Mouse (Mus musculus) C2C12 (cell line): ENCODE data around the gene Arid4a.

ENCODE experiments used
- CEBPB ChIP-seq: IDR thresholded peaks from one replicate; pipeline ENCODE4 v1.6.1; 2011; ENCODE audit warnings: low read depth, mild to moderate bottlenecking, control low read depth, moderate library complexity
- CTCF ChIP-seq: IDR thresholded peaks from one replicate; pipeline ENCODE4 v1.5.1; 2011; ENCODE audit not compliant: control insufficient read depth, insufficient read depth, insufficient read length
- FOSL1 ChIP-seq: IDR thresholded peaks from one replicate; pipeline ENCODE4 v1.8.0; 2011; ENCODE audit warnings: mild to moderate bottlenecking, low read length; ENCODE audit not compliant: poor library complexity, insufficient read depth, severe bottlenecking
- MAX ChIP-seq: IDR thresholded peaks from one replicate; pipeline ENCODE4 v1.6.1; 2011; ENCODE audit warnings: mild to moderate bottlenecking, control low read depth
- MYOD1 ChIP-seq: IDR thresholded peaks from one replicate; pipeline ENCODE4 v1.6.1; 2011; ENCODE audit warnings: low read depth; ENCODE audit not compliant: control insufficient read depth, insufficient read length
- MYOG ChIP-seq: IDR thresholded peaks from one replicate; pipeline ENCODE4 v1.6.1; 2011; ENCODE audit not compliant: control insufficient read depth, insufficient read length; ENCODE audit errors: extremely low read depth
- USF1 ChIP-seq: IDR thresholded peaks from one replicate; pipeline ENCODE4 v1.6.1; 2011; ENCODE audit warnings: low read depth, mild to moderate bottlenecking, control low read depth, moderate library complexity

GRCm38 (mm10) chr12:71055537-71055936 lies 39.7 kb downstream of the Arid4a start:
- TF ChIP-seq CTCF (no peak), CEBPB (no peak), FOSL1 (no peak), USF1 (no peak), MAX (no peak), MYOG (no peak), MYOD1 (no peak)
